Mouse (Mus musculus): Measurements from ENCODE around the gene Asb18.

Gene Asb18

GRCm38 (mm10) chr1:89969714-89970110, 44.8 kb downstream of the Asb18 start:
- DNase-seq (ENCODE audit: low spot score in 2 of 2) = no peak

DNA sequence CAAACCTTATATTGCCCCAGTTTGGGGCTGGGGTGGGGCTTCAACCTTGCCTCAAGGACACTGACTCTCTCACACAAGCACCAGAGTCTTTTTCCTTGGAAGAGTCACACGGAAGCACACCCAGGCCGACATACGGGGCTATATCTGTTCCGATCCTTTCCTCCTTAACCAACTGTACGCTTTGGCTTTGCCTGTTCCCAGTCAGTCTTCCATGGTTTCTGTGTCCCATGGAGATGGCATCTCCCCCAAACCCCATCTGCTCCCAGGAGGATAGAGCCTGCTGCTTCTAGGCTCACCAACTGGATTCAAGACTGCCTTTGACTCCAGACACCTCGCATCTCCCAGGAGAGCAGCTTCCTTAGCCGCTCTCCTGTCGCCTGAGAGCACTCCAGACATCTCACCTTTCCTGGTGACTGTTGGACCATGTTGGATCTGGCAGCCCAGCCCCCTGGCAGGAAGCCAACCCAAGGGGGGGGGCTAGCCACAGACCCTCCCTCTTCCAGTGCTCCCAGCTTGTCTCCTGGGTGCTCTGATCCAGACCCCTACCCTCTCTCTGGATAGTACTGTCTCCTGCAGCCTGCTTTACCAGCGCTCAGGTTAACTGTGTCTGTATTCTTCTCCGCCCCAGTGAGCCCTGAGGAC, 45.3 kb downstream of the Asb18 start:
- DNase-seq (ENCODE audit: low spot score in 2 of 2) = no peak

- DNase-seq (ENCODE audit: low spot score in 2 of 2) = no peak
Measured at GRCm38 (mm10) chr1:89968111-89968851, 46.2 kb downstream of the Asb18 start.

DNA sequence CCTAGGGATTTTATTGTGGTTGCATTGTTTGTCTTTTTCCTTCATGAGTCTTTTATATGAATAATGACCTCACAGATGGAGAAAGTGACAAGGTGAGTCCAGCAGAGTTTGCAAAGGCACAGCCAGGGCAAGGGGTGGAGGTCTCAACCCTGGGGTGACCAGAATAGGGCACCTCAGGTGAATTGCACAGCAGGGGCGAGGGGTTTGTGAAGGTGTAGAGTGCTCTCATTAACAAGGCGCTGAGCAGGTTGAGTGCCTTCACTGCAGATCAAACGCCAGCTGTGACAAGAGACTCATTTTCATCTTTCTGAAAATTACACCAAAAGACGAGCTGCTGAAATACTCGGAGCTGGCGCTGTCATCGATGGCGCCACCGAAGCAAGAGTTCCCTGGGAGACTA, 46.9 kb downstream of the Asb18 start:
- DNase-seq (ENCODE audit: low spot score in 2 of 2) = no peak

DNA sequence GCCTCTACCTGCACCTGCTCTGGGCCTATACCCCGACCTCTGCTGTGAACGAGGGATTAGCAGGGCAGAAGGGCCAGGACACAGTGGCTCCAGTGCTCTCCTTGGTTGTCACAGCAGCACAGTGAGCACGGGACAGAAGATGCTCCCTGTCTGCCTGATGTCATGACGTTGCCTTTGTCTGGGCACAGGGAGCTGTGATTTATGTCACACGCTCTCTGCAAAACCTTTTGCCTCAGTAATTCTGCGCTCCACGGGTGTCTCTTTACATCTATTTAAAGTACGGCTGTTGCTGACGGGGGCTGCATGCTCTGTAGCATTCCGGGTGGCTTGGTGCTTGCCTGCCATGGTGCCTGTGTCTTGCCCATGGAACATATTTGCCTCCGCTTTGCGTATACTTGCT, 50.0 kb downstream of the Asb18 start:
- DNase-seq (ENCODE audit: low spot score in 2 of 2) = no peak

- no peak for DNase-seq (ENCODE audit: low spot score in 2 of 2)
Measured at GRCm38 (mm10) chr1:89963296-89963695, 51.2 kb downstream of the Asb18 start.

DNA sequence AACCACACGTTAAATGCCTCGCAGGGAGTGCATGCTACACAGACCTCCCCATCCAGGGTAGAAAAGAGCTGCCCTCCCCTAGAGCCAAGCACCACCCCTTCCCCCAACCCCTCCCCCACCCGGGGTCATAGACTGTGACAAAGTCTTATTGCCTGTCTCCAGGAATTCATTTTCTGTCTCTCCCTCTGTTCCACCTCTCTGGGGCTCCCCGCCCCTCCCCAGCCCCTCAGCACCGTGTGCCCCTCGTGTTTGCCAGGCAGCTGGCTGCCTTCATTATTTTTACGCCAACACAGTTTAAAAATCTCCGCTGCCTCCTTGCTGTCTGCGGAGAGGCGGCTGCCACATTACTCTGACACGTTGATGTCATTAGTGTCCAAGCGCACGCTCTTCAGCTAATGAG, 52.4 kb downstream of the Asb18 start:
- no peak for DNase-seq (ENCODE audit: low spot score in 2 of 2)

DNA sequence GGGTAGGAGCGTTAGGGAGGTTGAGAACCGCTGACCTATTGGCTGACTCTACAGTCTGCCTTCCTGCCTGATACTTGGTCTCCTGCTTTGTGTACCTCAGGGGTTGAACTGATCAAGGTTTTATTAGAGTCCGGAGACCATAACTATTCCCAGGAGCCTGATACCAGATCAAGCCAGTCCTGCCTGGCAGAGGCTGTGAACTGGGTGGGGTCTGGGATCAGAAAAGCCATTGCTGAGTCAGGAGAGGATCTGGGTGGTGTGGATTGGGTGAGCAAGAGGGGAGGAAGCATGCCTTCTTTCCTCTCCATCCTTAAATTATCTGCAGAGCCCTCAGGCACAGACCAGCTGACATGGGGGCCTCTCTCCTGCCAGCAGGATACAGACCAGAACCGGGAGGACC, 55.1 kb downstream of the Asb18 start:
- DNase-seq (ENCODE audit: low spot score in 2 of 2) = no peak

DNA sequence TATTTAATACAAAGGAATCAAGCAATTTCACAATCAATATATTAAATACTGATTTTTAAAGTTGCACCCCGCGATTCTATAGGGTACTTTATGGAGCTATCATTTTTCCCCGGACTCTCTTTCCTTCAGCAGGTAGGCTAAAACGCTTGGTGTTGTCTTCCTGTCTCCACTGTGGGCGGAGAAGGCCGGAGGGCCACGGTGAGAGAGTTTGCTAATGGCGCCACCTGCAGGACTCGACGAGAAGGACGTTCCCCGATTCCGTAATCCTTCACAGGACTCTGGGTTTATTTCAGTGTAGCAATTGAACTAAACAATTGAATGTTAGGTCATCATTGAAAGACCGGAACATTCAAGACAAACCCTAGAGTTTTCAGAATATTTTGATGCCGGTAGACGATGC, 71.3 kb downstream of the Asb18 start:
- peak; percentile 16 to 33 for DNase-seq (ENCODE audit: low spot score in 2 of 2)

DNA sequence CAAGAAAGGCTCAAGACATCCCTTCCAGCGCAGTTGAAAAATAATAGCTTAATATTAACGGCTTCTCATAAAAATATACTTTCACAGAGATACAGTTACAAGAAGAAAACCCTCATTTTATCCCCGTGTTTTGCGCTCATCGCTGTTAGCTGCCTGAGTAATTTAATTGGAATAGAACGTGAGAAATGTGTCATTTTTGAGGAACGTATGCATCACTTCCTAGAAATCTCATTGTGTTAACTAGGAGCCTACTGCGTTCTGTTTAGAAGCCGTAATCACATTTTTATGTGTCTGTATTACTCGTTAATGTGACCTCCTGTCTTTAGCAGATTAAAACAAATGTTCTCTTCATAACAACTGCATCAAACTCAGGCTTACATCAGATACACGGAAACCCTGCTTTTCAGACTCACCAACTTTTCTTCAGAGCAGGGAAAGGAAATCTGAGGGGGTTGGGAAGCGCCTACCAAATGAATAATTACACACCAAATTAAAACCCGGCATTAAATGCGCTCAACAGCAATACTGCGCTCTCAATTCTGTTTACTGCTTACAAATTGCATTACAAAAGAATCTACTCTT, 72.0 kb downstream of the Asb18 start:
- no peak for DNase-seq (ENCODE audit: low spot score in 2 of 2)

- DNase-seq (ENCODE audit: low spot score in 2 of 2) = no peak
Measured at GRCm38 (mm10) chr1:89941701-89942381, 72.6 kb downstream of the Asb18 start.

DNA sequence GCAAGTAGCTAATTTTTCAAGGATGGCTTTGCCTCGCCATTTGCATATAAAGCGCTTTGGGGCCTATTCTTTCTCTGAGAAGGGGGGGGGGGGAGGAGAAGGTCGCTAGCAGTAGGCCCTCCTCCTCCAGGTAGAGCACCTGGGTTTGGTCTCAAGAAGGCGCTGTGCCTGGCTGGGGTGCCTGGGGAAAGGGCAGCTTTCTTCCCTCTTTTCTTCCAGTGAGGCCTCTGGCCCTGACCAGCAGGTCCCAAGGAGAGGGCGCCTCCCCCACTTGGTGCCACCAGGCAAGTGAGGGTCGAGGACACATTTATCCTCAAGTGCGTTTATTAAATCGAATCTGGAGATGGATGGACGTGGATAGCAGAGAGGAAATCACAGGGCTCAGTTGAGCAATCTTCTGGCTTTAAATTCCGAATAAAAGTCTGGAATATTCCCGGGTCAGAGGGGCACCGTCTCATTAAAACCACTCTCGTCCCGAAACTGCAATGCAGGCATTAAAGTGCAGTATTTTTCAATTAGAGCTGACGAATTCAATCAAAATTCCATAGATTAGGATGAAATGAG, 73.4 kb downstream of the Asb18 start:
- DNase-seq (ENCODE audit: low spot score in 2 of 2) = no peak

GRCm38 (mm10) chr1:89939981-89940726, 74.3 kb downstream of the Asb18 start:
- peak; percentile 49 to 55 for DNase-seq (ENCODE audit: low spot score in 2 of 2)

DNA sequence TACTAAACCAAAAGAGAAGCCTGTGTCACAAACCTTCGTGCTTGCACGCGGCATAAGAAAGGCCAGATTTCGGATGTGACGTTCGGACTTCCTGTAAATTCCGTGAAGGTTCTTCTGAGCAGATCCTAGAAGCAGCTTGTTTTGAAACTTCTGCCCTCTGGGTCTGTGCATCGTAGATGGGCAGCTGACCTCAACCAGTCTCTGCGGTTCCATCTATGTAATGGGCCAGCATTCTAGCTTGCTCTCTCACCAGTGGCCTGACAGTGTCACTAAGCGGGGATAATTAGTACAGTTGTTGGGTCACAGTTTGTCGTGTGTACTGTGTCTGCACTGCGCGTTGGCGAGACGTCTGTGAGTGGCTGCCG, 74.9 kb downstream of the Asb18 start:
- no peak for DNase-seq (ENCODE audit: low spot score in 2 of 2)

DNA sequence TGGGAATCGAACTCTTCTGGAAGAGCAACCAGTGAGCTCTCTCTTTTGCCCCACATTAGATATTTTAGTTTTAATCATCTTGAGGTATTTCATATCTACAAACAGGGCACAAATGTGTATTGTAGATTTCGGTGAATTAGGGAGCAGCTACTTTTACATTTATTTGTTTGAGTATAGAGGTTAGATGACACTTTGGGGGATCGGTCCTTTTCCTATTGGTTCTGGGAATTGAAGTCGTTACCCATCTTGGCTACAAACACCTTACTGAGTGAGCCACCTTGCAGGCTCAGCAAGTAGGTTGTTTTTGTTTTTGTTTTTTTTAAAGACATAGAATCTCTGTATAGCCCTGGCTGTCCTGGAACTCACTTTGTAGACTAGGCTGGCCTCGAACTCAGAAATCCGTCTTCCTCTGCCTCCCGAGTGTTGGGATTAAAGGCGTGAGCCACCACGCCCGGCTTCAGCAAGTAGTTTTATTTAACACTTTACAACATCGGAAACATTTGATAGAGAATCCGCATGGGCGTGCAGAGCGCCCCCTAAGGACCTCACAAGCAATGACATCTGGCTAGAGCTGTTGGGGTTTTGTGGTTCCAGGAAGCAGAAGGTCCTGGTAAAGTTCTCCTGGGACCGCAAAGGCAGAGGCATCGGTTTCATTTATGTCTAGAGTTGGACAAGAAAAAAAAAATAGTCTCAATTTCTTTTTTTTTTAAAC, 75.4 kb downstream of the Asb18 start:
- DNase-seq (ENCODE audit: low spot score in 2 of 2) = no peak

- no peak for DNase-seq (ENCODE audit: low spot score in 2 of 2)
Measured at GRCm38 (mm10) chr1:89935493-89936348, 78.7 kb downstream of the Asb18 start.

GRCm38 (mm10) chr1:89934316-89935260, 79.9 kb downstream of the Asb18 start:
- DNase-seq (ENCODE audit: low spot score in 2 of 2) = no peak

- DNase-seq (ENCODE audit: low spot score in 2 of 2) = no peak
Measured at GRCm38 (mm10) chr1:89933786-89934185, 80.7 kb downstream of the Asb18 start.

DNA sequence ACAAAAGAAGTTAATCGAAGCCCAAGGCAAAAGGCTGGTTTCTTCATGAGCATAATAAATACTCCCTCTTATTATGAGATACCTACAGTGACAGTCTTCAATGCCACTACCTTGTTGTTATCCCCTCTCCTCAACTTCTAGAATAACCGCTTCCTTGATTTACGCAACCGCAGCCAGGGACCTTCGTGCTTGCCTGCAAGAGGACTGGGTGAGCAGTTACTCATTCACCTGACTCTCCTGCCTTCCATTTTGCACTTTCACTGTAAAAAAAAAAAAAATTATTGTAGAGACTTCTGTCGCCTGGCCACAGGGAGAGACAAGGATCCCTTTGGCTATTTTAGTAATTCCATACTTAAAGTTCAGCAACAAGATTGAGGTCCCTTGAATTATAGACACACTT, 81.4 kb downstream of the Asb18 start:
- DNase-seq (ENCODE audit: low spot score in 2 of 2) = no peak

Measured in natural killer cell, adult 2 months (primary cell).